Mouse (Mus musculus) heart, embryonic 14.5 days (tissue): ENCODE results near the gene Kirrel3. TPM values are rescaled to one million over a fixed set of nuclear protein-coding genes. Genes with fewer than 3 reads are reported as not detected.

Experiments
- ATAC-seq: fragments of 200-750 bp; cut with Nextera tagmentation; 2 replicates; pipeline ENCODE4 v1.8.0; 2017; ENCODE audit warnings: low read depth, moderate TSS enrichment; ENCODE audit not compliant: insufficient number of reproducible peaks, insufficient read depth, low FRiP score
- H3K27ac ChIP-seq, 2 experiments: fragments of 200-500 bp in 1 of 2; fragments of 300-500 bp in 1 of 2; sonication (generic) in 1 of 2; replicated peaks in 1 of 2; 2 replicates each; pipeline ENCODE4 v1.5.1; 2012 to 2014; ENCODE audit warnings: low read depth in 2 of 2, low read length in 2 of 2, control low read depth in 1 of 2, mild to moderate bottlenecking in 1 of 2, mixed read lengths in 1 of 2; ENCODE audit not compliant: control insufficient read depth in 1 of 2, insufficient read depth in 1 of 2
- H3K27me3 ChIP-seq: fragments of 300-500 bp; sonication (generic); 2 replicates; pipeline ENCODE4 v1.6.1; 2014; ENCODE audit warnings: mild to moderate bottlenecking, low read length, control low read depth; ENCODE audit not compliant: control insufficient read depth, insufficient read depth
- H3K36me3 ChIP-seq: fragments of 300-500 bp; sonication (generic); 2 replicates; pipeline ENCODE4 v1.6.1; 2014; ENCODE audit warnings: mild to moderate bottlenecking, control low read depth, low read length, mixed read lengths; ENCODE audit not compliant: control insufficient read depth, insufficient read depth
- H3K4me1 ChIP-seq, 2 experiments: fragments of 200-500 bp in 1 of 2; fragments of 300-500 bp in 1 of 2; sonication (generic) in 1 of 2; 2 replicates each; pipeline ENCODE4 v1.6.1; 2012 to 2014; ENCODE audit warnings: low read length in 2 of 2, control low read depth in 1 of 2, mixed read lengths in 1 of 2; ENCODE audit not compliant: control insufficient read depth in 2 of 2, insufficient read depth in 2 of 2
- H3K4me2 ChIP-seq: fragments of 300-500 bp; sonication (generic); 2 replicates; pipeline ENCODE4 v1.6.1; 2014; ENCODE audit warnings: mild to moderate bottlenecking, low read length
- H3K4me3 ChIP-seq, 2 experiments: fragments of 200-500 bp in 1 of 2; fragments of 300-500 bp in 1 of 2; sonication (generic) in 1 of 2; 2 replicates each; pipeline ENCODE4 v1.5.1; 2012 to 2014; ENCODE audit warnings: low read length in 2 of 2, mild to moderate bottlenecking in 2 of 2, control low read depth in 1 of 2, low read depth in 1 of 2, moderate library complexity in 1 of 2; ENCODE audit not compliant: control insufficient read depth in 1 of 2, insufficient read depth in 1 of 2
- H3K9ac ChIP-seq: fragments of 300-500 bp; sonication (generic); 2 replicates; pipeline ENCODE4 v1.6.1; 2014; ENCODE audit warnings: mild to moderate bottlenecking, low read length
- H3K9me3 ChIP-seq: fragments of 300-500 bp; sonication (generic); 2 replicates; pipeline ENCODE4 v1.6.1; 2016; ENCODE audit warnings: low read length, control low read depth; ENCODE audit not compliant: control insufficient read depth
- WGBS: fragments of 180-500 bp; shearing (Covaris S2); extraction: QIAGEN DNeasy Blood & Tissue Kit; methylation state at CpG from one replicate; pipeline ENCODE4 v1.1.7; 2014; 5-methylcytosine and 5-hydroxymethylcytosine counted together
- polyA plus RNA-seq: library from polyadenylated mRNA; unstranded; fragments of >200 nt; fragmentation: Nextera tagmentation; extraction: Ambion mirVana; gene quantifications from 2 replicates; pipeline ENCODE4 v1.2.1, GENCODE M21; 2014

Gene Kirrel3
- polyA plus RNA-seq, 1 experiment from 2014 or later: 1.0 TPM

DNA sequence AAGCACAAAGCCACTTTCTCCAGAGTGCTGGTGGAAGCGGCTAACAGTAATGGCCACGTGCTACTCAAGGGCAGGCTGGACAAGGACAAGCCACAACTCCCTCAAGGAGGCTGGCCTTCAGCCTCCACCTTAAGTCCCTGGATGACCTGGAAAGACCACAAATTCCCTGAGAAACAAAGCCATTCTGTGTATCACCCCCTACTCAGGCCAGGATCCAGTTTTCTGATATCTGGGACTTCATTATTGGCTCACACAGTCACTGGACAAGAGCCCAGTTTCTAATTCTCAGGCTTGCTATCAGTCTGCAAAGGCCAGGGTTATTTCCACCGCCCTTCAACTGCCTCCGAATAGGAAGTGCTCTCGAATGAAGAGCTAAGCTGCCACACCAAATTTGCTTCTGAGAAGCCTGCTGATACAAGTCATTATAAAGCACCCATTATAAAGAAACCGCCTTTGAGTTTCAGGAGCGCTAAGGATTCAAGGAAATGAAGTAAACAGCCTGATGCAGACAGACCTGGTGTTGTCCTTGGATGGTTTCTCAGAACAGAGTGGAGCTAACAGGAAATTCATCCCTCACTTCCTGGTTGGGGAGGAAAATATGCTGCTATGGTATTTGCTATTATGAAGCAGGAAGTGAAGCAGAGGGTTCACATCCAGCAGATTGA lies 553.4 kb downstream of the Kirrel3 start:
- H3K4me3 ChIP-seq: no peak overlapping the region
- H3K9me3 ChIP-seq: 0 out of 2 replicates have a peak, but pooled peaks cover 5% of the 10 kb centered on the region
- 0 out of 2 replicates have a peak overlapping the region, but pooled peaks have one; percentile 12 for H3K9ac ChIP-seq
- peak; percentile 73 for ATAC-seq
- peak overlapping the region; percentile 84 to 91 for H3K27ac ChIP-seq
- WGBS: 21% methylated on average over 7 of the region's 7 CpGs
- H3K36me3 ChIP-seq: no peaks in the 10 kb centered on the region
- no peaks in the 10 kb centered on the region for H3K27me3 ChIP-seq
- peak overlapping the region; percentile 11; the same call in 1 of the 2 replicates for H3K4me2 ChIP-seq
- peaks cover 31 to 44% of the 10 kb centered on the region in 2 experiments for H3K4me1 ChIP-seq

DNA sequence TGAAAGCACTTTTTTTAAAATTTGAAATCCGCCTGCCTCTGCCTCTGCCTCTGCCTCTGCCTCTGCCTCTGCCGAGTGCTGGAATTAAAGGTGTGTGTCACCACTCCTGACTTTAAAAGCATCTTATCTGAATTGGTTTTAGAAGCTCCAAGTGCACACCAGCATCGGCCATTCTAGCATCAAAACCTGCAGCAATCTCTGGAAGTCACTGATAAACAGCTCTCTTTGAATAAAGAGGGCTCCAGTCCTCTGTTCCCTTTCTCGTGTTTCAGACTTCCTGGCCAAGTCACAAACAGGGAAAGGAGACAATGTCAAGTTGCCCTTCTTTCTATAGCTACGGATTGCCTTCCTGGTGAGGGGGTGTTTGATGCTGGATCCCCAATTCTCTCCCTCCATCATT lies 554.2 kb downstream of the Kirrel3 start:
- H3K4me2 ChIP-seq: no peak overlapping the region
- no peaks in the 10 kb centered on the region for H3K36me3 ChIP-seq
- H3K27me3 ChIP-seq: no peaks in the 10 kb centered on the region
- H3K4me3 ChIP-seq: no peak overlapping the region
- H3K27ac ChIP-seq: peak overlapping the region; percentile 13 to 84
- ATAC-seq: no peak
- H3K4me1 ChIP-seq: peaks cover 33 to 49% of the 10 kb centered on the region in 2 experiments
- no peak overlapping the region for H3K9ac ChIP-seq
- 17% methylated on average over 5 of the region's 5 CpGs for WGBS
- H3K9me3 ChIP-seq: 0 out of 2 replicates have a peak, but pooled peaks cover 5% of the 10 kb centered on the region

DNA sequence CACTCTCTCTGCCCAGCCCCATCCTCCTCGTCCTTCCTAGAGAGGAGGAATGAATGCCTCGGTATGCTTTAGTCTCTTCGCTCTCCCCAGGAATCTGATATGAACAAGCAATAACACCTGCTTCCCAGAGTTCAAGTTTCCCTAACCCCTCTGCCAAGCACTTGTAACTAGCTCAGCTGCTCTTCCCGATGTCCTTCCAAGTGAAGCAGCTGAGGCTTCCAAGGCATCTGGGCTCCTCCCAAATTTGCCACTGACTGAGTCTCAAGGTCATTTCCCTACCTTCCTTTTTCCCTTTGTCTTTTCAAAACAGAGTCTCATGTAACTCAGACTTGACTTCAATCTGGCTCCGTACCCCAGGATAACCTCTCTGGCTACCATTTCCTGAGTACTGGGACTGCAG lies 555.8 kb downstream of the Kirrel3 start:
- Histone ChIP-seq H3K4me3 (no peak overlapping the region), H3K36me3 (no peaks in the 10 kb centered on the region), H3K9ac (no peak overlapping the region), H3K9me3 (0 out of 2 replicates have a peak, but pooled peaks cover 5% of the 10 kb centered on the region), H3K27ac (no peak overlapping the region), H3K27me3 (no peaks in the 10 kb centered on the region), H3K4me1 (peaks cover 41 to 61% of the 10 kb centered on the region in 2 experiments), H3K4me2 (no peak overlapping the region)
- WGBS: 52% methylated on average over 5 of the region's 5 CpGs
- ATAC-seq: no peak

DNA sequence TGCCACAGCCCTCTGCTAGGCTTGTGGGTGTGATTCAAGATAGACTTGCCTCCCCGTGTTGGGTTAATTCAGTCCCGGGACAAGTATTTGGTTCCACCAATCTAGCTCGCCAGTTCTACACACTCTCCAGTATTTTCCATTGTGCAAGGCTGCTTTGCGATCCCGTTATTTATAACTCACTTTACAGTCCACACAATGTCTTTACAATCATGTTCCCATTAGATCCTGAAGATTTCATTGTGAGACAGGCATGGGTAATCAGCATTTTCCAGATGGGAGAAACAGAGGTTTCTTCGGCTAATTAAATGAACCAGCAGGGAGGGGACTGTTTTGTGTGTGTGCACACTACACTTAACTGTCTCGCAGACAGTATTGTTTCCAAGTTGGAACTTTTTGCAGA lies 557.9 kb downstream of the Kirrel3 start:
- Histone ChIP-seq H3K9ac (no peak overlapping the region), H3K27ac (peak overlapping the region in 1 of 2 experiments; percentile 11; a peak in 1 of 4 replicates), H3K4me2 (no peak overlapping the region), H3K27me3 (no peaks in the 10 kb centered on the region), H3K36me3 (peaks cover 9% of the 10 kb centered on the region; the same call in 1 of the 2 replicates), H3K4me3 (no peak overlapping the region), H3K9me3 (no peaks in the 10 kb centered on the region), H3K4me1 (peaks cover 38 to 58% of the 10 kb centered on the region in 2 experiments)
- ATAC-seq: no peak
- WGBS: 57% methylated on average over 7 of the region's 7 CpGs

DNA sequence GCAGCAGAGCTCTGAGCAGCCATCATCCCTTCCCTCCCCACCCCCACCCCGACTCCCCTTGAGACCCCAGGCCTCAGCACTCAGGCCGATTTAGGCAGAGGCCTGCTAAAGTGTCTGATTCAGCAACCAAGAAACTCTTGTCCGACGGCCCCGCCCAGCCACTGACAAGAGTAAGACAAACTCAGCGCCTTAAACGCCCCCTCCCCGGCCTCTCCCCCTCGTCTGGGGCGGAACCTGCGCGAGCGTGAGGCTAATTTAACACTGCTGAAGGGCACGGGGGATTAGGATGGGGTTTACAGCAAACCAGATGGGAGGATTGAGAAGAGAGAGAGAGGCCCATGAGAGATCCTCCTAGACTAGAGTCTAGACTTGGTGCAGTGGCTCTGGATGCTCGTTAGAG lies 558.8 kb downstream of the Kirrel3 start:
- Histone ChIP-seq H3K9me3 (no peaks in the 10 kb centered on the region), H3K4me2 (no peak overlapping the region), H3K4me3 (no peak overlapping the region), H3K27me3 (no peaks in the 10 kb centered on the region), H3K36me3 (peaks cover 9% of the 10 kb centered on the region; the same call in 1 of the 2 replicates), H3K27ac (peak overlapping the region; percentile 8 to 77; a peak in 2 of 4 replicates), H3K9ac (no peak overlapping the region), H3K4me1 (peaks cover 31 to 55% of the 10 kb centered on the region in 2 experiments)
- 37% methylated on average over 15 of the region's 15 CpGs for WGBS
- no peak for ATAC-seq

DNA sequence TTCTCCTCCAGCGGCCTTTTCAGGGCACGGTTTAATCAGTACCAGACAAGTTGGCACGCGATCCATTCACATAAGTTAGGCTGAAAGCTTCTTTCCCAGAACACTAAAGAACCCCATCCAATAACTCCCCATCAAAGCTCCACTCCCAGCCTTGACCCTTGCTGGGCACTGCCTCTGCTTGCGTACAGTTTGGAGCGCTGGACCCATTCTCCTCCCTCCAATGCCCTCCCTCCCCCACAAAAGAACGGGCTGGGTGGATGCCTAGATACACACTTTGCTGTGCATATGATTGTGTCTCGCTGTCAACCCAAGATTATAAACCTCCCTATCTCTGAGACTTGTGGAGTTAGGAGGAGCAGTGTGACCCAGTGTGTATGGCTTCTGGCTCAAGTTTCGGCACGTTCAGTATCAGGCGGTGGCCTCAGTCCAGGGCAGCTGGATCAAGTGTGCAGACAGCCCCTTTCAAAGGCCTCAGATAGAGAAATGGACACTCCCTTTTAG lies 559.4 kb downstream of the Kirrel3 start:
- peak overlapping the region; percentile 35; the same call in 1 of the 2 replicates for H3K9ac ChIP-seq
- peaks cover 26 to 51% of the 10 kb centered on the region in 2 experiments for H3K4me1 ChIP-seq
- H3K36me3 ChIP-seq: peaks cover 9% of the 10 kb centered on the region; the same call in 1 of the 2 replicates
- H3K4me3 ChIP-seq: no peak overlapping the region
- peak overlapping the region; percentile 56 to 77 for H3K27ac ChIP-seq
- no peaks in the 10 kb centered on the region for H3K9me3 ChIP-seq
- ATAC-seq: peak; percentile 84
- no peaks in the 10 kb centered on the region for H3K27me3 ChIP-seq
- 0 out of 2 replicates have a peak overlapping the region, but pooled peaks have one; percentile 11 for H3K4me2 ChIP-seq
- WGBS: 34% methylated on average over 11 of the region's 11 CpGs

DNA sequence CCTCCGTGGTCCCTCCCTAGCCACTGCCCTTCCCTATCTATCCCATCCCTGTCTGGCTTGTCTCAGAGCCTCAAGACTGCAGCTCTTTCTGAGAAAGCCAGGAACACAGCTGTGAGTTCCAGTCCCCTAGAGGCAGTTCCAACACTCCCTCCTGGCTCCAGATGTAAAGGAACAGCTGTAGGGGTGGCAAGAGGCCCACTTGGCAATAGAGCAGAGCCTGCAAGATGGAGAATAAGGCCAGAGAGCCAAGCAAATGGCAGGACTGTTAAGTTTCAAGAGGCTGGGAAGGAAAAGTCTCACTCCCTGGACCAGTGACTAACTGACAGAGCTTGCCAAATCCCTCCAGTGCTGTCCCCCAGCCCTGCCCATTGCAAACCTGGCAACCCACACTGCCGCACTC lies 560.1 kb downstream of the Kirrel3 start:
- H3K36me3 ChIP-seq: peaks cover 9% of the 10 kb centered on the region; the same call in 1 of the 2 replicates
- no peak overlapping the region for H3K4me3 ChIP-seq
- H3K27ac ChIP-seq: peak overlapping the region; percentile 56 to 77
- ATAC-seq: peak; percentile 44
- 0 out of 2 replicates have a peak overlapping the region, but pooled peaks have one; percentile 11 for H3K4me2 ChIP-seq
- H3K9ac ChIP-seq: 0 out of 2 replicates have a peak overlapping the region, but pooled peaks have one; percentile 35
- H3K9me3 ChIP-seq: no peaks in the 10 kb centered on the region
- H3K4me1 ChIP-seq: peaks cover 28 to 51% of the 10 kb centered on the region in 2 experiments
- H3K27me3 ChIP-seq: no peaks in the 10 kb centered on the region
- WGBS: 33% methylated on average over 2 of the region's 2 CpGs
